Mouse (Mus musculus) bone marrow macrophage, adult 2 months (primary cell): ENCODE data around the gene Atp6v0e. TPM values are rescaled to one million over a fixed set of nuclear protein-coding genes. Genes with fewer than 3 reads are reported as not detected.
A peak's percentile ranks its signal among the peaks of the same experiment; 100 is the strongest.

Experiments used
- H3K27ac ChIP-seq: 2 replicates; pipeline ENCODE4 v1.5.1; 2012; ENCODE audit warnings: low read depth, low read length; ENCODE audit not compliant: insufficient read depth
- H3K4me1 ChIP-seq: 2 replicates; pipeline ENCODE4 v1.6.1; 2012; ENCODE audit warnings: low read length; ENCODE audit not compliant: control insufficient read depth, insufficient read depth
- H3K4me3 ChIP-seq: 2 replicates; pipeline ENCODE4 v1.5.1; 2012; ENCODE audit warnings: mild to moderate bottlenecking, low read length, moderate library complexity; ENCODE audit not compliant: insufficient read depth
- CTCF ChIP-seq: IDR thresholded peaks from 2 replicates; pipeline ENCODE4 v1.5.1; 2012; ENCODE audit warnings: low read depth, mild to moderate bottlenecking, low read length, moderate library complexity
- POLR2A ChIP-seq: IDR thresholded peaks from 2 replicates; pipeline ENCODE4 v1.6.1; 2012; ENCODE audit warnings: mild to moderate bottlenecking, low read depth, low read length, borderline replicate concordance
- polyA plus RNA-seq: library from polyadenylated mRNA; stranded (reverse); fragments of >200 nt; gene quantifications from 2 replicates; pipeline ENCODE4 v1.2.4, GENCODE M21; 2012; ENCODE audit not compliant: missing spikeins, insufficient read depth, insufficient read length

Atp6v0e gene
- polyA plus RNA-seq, 1 experiment, result 298 TPM

DNA sequence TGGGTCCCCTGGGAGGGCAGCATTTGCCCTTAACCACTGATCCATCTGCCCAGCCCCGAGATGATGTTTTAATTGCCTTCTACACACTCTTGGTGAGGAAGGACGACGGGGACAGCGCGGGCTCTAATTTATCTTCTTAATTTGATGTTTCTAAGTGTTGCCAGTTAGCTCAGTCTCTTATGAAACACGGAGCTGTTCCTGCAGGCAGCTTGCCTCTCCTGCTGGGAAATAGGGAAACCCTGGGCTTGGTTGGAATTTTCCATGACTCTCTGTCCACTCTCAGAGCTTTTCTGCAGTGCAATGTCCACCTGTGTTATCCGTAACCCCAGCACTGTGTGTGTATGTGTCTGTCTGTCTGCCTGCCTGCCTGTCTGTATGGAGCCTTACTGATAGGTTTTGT, 30.4 kb downstream of the Atp6v0e start:
- no peak for TF ChIP-seq POLR2A
- TF ChIP-seq CTCF, result no peak

GRCm38 (mm10) chr17:26694171-26694570, 31.1 kb downstream of the Atp6v0e start:
- no peak overlapping the region for H3K27ac ChIP-seq
- TF ChIP-seq POLR2A (no peak), CTCF (no peak)
- H3K4me3 ChIP-seq, result no peak overlapping the region
- H3K4me1 ChIP-seq, result peaks cover 18% of the 10 kb centered on the region

More for the DNA sequence above, 30.4 kb downstream of the Atp6v0e start:
- Histone ChIP-seq H3K4me3 (no peak overlapping the region), H3K4me1 (peaks cover 22% of the 10 kb centered on the region), H3K27ac (no peak overlapping the region)

DNA sequence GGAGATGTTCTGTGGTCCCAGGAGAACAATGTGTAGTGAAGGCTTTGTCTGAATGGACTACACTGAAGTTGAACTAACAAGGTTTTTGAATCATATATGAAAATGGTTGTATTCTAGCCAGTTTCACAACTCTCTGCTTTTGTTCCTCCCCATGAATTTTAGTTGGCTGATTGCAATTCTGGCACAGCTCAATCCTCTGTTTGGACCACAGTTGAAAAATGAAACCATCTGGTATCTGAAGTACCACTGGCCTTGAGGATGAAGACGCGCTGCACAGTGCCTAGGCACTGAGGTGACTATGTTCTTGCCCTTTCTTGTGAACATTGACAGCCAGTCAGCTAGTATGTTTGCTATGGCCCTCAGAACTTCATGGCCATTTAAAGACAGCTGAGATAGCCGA, 32.2 kb downstream of the Atp6v0e start:
- Histone ChIP-seq H3K4me1 (peaks cover 9% of the 10 kb centered on the region), H3K27ac (no peak overlapping the region), H3K4me3 (no peak overlapping the region)
- TF ChIP-seq POLR2A (no peak), CTCF (no peak)

- Histone ChIP-seq H3K4me3 (no peak overlapping the region), H3K27ac (no peak overlapping the region), H3K4me1 (no peaks in the 10 kb centered on the region)
- TF ChIP-seq CTCF, result peak; percentile 27; the same call in 1 of the 2 replicates
- no peak for TF ChIP-seq POLR2A
These were observed 35.8 kb downstream of the Atp6v0e start for GRCm38 (mm10) chr17:26698846-26699245.

GRCm38 (mm10) chr17:26699819-26700616, 37.0 kb downstream of the Atp6v0e start:
- H3K27ac ChIP-seq, result no peak overlapping the region
- 0 out of 2 replicates have a peak, but pooled peaks cover 2% of the 10 kb centered on the region for H3K4me1 ChIP-seq
- TF ChIP-seq POLR2A, result no peak
- no peak overlapping the region for H3K4me3 ChIP-seq

- Histone ChIP-seq H3K4me1 (peaks cover 11% of the 10 kb centered on the region), H3K4me3 (no peak overlapping the region), H3K27ac (no peak overlapping the region)
- TF ChIP-seq POLR2A (no peak), CTCF (no peak)
These were observed 38.5 kb downstream of the Atp6v0e start for GRCm38 (mm10) chr17:26701565-26701964.

DNA sequence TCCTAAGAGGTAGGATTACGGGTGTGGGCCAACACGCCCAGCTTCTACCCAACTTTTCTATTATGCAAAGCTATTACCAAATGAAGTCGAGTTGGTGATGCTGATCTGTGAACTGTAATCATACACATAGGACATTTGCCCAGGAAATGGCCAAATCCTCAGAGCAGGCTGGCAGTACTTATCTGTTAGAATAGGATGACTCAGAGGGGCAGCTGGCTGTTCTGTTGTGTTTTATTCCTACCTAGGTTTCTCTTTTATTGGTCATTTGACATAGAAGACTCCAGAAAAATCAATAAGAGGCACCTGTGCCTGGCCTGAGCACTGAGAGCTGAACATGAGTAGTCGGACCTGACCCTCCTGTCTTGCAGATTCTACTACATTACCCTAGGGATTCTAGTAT, 39.6 kb downstream of the Atp6v0e start:
- H3K4me1 ChIP-seq, result peaks cover 11% of the 10 kb centered on the region
- no peak overlapping the region for H3K4me3 ChIP-seq
- TF ChIP-seq POLR2A (no peak), CTCF (no peak)
- H3K27ac ChIP-seq, result no peak overlapping the region

GRCm38 (mm10) chr17:26703671-26704070, 40.6 kb downstream of the Atp6v0e start:
- Histone ChIP-seq H3K4me3 (no peak overlapping the region), H3K27ac (no peak overlapping the region), H3K4me1 (peaks cover 11% of the 10 kb centered on the region)
- TF ChIP-seq POLR2A (no peak), CTCF (no peak)

DNA sequence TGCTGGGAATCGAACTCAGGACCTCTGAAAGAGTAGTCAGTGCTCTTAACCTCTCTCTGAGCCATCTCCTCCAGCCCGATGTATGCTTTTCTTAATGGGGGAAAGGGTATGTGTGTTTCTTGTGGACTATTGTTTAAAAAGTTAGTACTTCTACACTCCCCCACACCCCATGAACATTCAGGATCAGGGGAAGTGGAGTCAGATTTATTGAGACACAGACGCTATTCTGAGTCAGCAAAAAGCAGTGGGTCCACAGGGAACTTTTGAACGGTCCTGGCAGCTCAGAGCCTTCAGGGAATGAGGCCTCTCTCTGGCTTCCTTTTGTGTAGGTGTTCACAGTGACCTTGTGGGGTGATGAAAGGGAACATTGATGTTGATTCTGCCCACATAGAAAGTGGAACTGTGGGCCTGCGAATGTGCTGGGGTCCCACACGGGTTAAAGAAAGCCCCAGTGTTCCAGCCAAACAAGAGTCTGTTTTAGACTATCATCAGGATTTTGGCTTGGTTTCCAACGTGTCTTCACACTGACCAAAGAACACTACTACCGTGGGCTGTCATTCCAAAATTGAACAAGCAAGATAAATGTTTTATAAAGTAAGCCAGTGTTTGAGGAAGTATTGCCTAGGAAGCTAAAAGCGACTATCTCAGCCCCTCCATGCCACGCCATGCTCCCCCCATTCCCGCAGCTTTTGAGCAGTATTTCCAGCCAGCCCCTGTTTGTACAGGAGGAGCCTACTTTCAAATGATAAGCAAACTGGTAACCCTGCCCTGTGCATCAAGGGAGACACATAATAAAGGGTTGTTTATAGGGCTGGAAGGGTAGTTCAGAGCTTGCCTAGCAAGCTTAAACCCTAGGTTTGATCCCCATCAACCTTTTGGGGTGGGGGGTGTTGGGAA, 42.7 kb downstream of the Atp6v0e start:
- H3K4me1 ChIP-seq, result peaks cover 11% of the 10 kb centered on the region
- no peak for TF ChIP-seq POLR2A
- no peak for TF ChIP-seq CTCF
- H3K27ac ChIP-seq, result 0 out of 2 replicates have a peak overlapping the region, but pooled peaks have one; percentile 14
- no peak overlapping the region for H3K4me3 ChIP-seq

DNA sequence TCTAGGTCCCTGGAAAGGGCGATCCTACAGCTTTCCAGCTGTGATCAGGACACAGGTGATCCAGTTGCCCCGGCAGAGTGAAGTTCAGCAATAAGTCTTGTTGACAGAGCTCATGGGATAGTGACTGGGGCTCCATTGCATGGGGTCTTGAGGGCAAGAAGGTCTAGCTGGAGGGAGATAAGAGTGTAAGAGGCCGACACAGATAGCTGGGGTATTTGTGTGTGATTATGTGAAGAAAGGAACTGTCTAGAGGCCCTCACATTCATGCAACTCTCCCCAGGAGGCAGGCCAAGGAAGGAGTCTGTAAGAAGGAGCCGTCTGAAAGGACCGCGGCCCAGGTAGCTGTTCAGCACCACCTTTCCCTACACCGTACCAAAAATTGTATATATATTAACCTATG, 44.0 kb downstream of the Atp6v0e start:
- Histone ChIP-seq H3K4me3 (no peak overlapping the region), H3K4me1 (peaks cover 11% of the 10 kb centered on the region), H3K27ac (no peak overlapping the region)
- TF ChIP-seq POLR2A (no peak), CTCF (no peak)
